Mouse (Mus musculus) testis, adult 2 months (tissue): Measurements from ENCODE around the gene Tmem59.

ENCODE experiments used
- CTCF ChIP-seq: fragments of 200-500 bp; IDR thresholded peaks from 2 replicates; pipeline ENCODE4 v1.5.1; 2012; ENCODE audit warnings: low read depth, mild to moderate bottlenecking, inconsistent platforms, low read length, moderate library complexity; ENCODE audit not compliant: control insufficient read depth, insufficient read depth, insufficient replicate concordance
- POLR2A ChIP-seq: fragments of 200-500 bp; IDR thresholded peaks from 2 replicates; pipeline ENCODE4 v1.6.1; 2012; ENCODE audit warnings: low read depth, mild to moderate bottlenecking, inconsistent platforms, low read length, moderate library complexity; ENCODE audit not compliant: control insufficient read depth

DNA sequence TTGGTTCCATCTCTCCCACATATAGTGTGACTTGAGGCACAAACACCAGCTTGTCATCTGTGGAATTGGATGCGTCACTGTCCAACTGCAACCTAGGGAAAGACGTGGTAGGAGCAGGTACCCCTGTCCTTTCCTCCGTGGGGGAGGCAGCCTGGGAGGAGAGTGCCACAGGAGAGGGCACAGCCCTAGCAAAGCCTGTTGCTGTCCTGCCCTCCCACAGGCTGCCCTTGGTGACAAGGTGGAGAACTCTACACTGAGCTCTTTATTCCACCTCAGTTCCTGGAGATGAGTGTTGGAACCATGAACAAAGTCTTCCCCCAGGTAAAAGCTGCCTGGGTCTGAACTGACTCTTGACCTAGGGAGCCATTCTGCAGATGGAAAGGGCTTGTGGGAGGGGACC is 30.7 kb downstream of the Tmem59 start, which contains the start of gene Ldlrad1:
- TF ChIP-seq CTCF (no peak), POLR2A (no peak)
